Mouse (Mus musculus) layer of hippocampus, adult 11-12 months (tissue): ENCODE results near the gene Ctnna3.

Experiments used
- DNase-seq: peaks from one replicate; pipeline ENCODE4 v3.0.0; 2022; ENCODE audit warnings: low spot score

Gene Ctnna3

DNA sequence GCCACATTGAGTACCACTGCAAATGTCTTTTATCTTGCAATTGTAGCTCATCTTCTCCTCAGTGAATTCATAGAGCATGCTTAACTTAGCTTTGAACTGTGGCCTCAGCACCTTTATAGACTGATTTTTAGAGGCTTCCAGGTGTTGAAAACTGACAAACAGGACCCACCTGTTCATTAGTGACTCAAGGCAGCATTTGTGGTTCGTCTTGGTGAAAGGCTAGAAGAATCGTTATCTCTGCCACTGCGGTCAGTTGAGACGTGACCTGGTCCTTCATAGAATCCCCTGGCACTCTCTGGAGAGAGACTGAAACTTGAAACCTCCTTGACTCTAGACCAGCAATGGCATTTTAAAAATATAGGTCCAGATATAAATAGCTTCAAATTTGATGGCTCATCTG lies 96.1 kb downstream of the Ctnna3 start:
- no peak for DNase-seq

DNA sequence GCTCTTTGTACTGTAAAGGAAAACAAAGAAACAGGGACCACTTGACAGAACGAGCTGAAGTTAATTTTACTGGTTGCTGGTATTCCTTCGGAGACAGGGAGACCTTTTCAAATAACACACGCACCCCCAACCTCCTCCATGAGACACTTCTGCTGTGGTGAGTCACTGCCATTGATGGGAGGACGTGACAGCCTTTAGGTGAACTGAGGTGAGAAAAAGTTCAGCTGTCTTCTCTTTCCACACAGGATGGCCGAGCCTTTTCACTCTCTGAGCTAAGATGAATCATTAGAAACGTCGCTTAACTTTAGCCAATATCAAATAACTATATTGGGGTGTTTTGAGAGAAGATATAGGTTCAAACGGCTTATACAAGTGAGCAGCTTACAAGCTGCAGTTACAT lies 102.5 kb downstream of the Ctnna3 start:
- no peak for DNase-seq

DNA sequence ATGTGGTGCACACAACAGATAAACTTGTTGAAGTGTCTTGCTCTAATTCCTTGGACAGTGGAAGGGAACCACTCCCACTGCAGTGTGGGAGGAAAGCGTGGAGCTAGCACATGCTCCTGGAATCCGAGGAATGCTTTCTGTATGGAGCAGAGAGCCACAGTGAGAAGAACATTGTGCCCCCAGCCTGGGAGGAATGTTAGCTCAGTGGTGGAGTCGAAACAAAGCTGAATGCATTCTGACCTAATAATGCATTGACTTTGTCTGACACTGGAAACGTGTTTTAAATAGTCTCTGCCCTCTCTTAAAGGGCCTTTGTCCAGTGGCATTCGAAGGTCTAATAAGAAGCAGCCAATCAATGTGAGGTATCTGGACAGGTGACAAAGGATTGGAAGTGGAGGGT lies 111.9 kb downstream of the Ctnna3 start:
- DNase-seq = no peak

DNA sequence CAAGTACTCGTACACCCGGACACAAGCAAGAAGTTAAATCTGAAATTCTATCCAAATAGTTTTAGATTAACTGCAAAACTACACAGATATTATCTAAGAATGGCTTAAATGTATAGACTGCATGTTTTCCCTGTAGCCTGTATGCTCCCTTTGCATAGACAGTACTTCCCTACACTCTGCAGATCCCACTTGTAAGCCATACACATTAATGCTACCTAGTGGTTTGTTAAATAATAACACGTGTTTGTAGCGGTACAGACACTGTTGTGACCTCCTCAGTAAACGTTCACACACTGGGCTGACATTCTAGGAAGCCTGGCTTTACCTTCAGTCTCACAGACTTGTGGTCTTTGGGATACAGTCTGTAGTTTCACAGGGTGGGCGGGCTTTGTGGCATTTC lies 112.6 kb downstream of the Ctnna3 start:
- DNase-seq = no peak

DNA sequence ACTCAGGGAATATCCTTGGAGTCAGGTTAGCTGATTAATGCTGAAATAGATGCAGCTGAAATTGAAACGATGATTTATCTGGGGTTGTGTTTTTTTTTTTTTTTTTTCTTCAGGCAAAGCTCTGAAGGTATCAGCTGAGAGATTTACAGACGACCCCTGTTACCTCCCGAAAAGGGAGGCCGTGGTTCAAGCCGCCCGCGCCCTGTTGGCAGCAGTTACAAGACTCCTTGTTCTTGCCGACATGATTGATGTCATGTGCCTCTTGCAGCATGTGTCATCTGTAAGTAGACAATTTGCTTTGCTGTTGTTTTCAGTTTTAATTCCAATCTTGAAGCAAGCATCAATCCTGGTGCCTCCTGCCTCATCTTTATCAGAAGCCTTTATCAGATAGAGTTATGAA lies 136.8 kb downstream of the Ctnna3 start:
- DNase-seq = no peak

DNA sequence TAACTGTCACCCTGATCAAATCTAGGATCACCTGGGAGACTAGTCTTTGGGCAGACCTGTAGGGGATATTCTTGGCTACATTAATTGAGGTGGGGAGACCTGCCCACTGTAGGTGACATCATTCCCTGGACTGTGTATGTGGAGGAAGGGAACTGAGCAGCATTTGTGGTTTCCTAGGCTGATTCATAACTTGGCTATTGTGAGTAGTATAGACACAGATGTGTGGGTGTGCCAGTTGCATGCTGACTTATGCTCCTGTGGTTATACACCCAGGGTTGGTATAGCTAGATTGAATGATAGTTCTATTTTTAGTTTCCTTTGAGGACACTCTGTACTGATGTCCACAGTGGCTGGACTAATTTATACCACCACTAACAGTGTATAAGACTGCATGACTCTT lies 141.7 kb downstream of the Ctnna3 start:
- DNase-seq = no peak

DNA sequence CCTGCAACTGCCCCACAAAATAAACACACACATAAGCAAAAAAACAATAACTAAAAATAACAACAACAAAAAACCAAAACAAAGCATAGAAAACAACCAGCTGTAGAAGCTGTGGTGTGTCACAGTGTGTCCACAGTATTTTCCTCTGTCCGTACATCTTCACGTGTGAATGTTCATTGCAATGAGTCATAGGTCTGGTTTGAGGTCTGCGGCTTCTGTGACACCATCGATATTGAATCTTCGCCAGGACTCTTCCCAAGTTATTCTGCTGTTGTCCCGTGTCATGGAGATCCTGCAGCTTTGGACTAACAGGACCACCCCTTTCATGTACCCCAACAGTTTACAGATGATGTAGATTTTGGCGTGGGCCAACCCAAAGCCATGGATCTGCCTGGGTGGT lies 143.0 kb downstream of the Ctnna3 start:
- DNase-seq = no peak

DNA sequence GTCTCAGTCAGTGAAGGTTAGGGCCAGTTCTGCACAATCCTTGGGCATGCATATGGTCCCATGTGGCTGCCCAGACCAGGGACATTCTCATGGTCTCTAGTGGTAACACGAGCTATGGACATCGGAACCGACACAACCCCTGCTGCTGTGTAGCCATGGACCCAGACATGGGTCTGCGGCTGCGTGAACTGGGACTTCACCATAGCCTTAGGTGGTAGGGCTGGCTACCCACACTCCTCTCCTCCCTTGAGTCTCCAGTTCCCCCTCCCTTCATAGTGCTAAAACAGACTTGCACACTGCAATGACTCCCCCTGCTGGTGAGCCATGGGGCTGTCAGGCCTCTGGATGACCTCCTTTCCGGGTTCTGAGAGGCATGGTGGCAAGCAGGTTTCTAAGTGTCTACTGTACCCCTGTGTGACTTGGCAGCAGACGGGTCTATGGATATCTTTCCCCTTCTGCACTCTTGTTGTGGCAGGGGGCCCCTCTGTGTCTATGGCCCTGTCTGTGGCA lies 144.3 kb downstream of the Ctnna3 start:
- peak; percentile 30 for DNase-seq

DNA sequence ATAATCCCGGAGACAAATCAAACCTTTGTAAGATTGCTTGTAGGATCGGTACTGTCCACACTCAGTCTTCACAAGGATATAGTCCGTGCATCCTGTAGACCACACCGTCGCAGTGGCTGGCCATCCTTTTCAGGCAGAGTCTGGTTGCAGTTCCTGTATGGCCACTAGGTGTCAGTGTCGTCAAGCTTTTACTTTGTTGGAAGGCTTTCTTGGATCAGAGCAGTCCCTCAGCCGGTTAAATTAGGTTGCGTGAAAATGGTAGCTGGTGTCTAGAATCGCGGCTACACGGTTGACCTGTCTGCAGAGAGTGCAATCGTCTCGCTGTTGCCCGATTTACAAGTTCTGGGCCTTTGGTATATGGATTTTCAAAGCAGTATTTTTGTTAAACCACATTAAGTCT lies 152.7 kb downstream of the Ctnna3 start:
- DNase-seq = peak; percentile 87

DNA sequence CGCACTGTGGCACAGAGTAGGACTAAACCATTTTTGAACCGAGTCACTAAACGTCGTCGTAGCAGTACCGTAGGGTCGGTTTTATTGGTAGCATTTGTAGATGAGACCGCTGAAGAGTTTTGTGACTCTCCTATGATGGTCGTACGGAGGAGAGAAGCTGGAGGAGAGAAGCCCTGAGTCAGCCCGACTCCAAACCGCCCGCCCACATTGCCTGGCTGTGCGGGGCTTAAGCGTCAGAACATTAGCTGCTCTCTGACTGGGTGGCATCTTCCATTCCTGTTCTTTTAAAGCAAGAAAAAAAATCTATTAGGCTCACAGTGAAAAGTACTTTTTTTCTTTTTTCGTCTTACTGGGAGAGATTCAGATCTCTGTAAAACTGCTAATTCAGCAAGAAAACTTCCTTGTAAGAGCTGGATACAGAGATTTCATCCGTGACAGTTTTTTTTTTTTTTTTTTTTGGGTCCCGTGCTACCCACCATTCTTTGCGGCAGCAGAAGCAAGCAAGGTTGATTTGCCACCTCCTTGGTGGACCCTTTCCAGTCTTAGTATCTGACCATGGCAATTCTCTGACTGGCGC lies 154.0 kb downstream of the Ctnna3 start:
- DNase-seq = no peak

DNA sequence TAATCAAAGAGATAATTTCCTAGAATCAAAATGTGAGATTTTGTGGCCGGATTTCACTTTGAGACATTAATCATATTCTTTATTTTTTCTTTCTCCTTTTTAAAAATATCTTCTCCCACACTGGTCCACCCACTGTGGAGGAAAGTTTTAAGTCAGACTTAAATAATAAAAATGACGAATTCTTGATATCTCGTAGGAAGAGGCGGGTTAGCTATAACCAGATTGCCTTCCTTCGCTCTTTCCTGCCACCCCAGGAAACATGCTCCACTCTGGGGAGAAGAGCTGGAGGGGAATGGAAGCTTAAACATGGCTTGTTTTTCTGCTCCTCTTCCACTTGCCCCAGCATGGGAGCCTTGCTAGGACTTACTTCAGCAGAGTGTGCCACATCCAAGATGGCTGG lies 169.5 kb downstream of the Ctnna3 start:
- no peak for DNase-seq

DNA sequence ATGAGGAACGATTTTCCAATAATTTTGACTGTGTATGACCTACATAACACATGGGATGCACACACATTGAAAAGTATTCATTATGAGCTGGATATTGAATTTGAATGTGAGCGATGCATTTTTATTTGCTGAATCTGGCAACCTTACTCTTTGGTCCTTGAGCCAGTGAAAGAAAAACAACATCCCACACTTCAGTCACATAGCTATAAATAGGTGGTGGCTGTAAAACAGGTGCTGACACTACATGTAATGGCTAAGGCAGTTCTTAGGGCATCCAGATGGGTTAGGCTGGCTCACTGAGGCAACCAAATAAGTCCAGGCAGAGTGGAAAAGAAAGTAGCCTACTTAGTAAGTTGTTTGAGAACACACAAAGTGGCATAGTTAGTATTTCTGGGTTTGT lies 171.3 kb downstream of the Ctnna3 start:
- DNase-seq = no peak

DNA sequence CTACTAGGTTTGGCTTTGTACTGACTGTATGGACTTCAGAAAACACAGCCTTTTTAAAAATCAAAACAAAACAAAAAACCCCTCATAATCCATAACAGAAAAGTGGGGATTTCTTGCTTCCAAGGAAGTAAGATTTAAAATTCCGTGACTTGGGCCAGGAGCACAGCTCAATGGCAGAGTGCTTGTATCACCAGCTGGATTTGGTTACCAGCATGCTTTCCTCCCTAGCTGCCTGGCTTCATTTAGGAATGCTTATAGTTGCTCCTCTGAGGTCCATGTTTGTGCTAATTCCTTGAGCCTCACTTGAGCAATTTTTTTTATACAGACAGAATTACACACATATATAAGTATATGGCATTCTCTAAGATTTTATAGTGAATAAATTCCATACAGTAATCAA lies 198.6 kb downstream of the Ctnna3 start:
- no peak for DNase-seq

DNA sequence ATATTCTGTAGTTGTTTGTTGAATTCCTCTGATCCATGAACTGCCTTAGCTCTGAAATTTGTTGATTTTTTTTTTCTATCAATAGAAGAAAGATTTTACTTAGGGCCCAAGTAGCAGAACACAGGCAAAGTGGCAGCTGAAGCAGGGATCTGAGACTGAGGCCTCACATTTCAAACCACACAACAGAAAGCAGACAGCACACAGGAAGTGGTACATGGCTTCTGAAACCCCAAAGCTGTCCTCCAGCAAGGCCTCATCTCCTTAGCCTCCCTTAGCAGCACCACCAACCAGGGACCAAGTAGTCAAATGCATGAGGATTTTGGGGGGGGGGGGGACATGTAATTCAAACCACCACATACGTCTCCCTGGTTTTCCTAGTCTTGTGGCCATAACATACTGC lies 204.0 kb downstream of the Ctnna3 start:
- DNase-seq = no peak

DNA sequence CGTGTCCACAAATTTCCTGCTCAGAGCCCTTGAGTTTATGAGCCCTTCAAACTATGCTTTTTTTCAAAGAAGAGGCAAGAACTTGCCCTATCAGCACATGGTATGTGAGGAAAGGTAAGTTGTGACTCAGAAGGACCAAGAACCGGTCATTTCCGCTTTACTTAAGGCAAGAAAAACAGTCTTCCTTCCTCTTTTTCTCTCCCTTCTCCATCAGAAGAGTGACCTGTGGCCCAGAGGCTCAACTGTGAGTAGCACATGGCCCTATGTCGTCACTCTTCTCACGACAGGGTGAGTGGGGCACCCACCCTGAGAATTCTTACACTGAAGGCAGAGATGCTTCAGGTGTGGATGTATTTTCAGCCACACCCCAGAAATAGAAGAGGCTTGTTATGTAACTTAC lies 208.1 kb downstream of the Ctnna3 start:
- no peak for DNase-seq

DNA sequence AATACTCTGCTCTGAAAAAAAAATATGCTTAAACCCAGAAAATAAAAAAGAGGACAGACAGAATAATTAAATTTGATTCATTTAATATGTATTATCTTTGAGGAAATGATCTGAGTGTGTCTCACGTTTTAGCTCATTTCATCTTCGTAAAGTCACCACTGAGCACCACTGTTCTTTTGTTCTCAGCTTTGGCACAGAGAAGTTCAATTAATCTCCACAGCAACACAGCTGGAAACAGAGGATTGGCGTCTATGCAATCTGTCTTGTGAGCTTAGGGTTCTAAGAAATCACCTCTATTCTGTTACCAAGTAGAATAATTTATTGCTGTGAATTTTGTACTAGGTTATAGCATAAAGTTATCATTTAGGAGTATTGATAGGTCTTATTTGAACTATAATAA lies 217.4 kb downstream of the Ctnna3 start:
- no peak for DNase-seq

DNA sequence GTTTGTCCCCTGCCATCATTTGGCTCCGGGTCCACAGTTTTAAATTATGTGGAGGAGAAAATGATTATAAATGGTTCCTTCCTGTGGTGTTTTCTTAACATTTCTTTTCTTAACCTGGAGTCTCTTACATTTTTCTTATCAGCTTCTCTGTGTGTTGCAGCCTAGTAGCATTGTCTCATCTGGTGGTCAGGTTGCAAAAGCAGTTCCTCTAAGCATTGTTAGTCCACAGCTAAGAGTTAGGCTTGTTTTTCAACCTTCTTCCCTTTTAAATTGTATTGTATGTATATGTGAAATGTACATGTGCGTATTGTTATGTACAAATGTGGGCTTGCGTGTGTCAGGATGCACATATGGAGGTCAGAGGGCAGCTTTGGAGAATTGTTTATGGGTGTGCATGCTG lies 220.4 kb downstream of the Ctnna3 start:
- no peak for DNase-seq

DNA sequence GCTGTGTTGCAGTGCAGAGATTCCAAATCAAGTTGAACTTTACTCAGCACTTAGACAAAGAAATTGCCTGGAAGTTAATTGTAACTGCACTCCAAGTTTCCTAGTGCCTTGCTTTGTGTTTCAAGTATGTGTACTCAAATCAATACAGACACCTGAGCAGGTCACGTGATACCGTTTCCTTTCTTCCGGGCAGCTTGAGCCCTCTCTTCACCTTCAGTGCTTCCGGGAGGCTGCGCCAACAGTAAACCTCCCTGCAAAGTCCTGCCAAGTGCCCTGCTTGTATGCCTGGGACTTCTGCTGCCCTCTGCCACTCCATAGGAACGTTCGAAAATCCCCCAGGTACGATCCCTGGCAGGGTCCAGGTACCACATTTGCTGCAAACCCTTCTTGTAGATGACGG lies 223.0 kb downstream of the Ctnna3 start:
- no peak for DNase-seq

DNA sequence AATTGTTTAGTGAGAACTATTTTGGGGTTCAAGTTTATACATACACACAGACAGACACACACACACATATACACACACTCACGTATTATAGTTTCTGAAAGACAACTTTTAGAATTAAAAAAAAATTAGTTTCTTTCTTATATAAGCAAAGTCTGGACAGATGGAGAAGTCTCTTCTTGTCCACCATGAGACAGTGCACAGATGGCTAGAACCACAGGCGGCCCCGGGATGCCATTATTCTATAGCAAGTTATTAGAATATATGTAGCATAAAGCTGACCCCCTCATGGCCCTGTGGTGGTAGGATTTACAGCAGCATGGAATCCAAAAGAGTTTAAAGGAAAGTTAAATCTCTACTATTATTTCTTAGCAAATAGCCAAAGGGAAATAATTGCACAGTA lies 223.7 kb downstream of the Ctnna3 start:
- no peak for DNase-seq

DNA sequence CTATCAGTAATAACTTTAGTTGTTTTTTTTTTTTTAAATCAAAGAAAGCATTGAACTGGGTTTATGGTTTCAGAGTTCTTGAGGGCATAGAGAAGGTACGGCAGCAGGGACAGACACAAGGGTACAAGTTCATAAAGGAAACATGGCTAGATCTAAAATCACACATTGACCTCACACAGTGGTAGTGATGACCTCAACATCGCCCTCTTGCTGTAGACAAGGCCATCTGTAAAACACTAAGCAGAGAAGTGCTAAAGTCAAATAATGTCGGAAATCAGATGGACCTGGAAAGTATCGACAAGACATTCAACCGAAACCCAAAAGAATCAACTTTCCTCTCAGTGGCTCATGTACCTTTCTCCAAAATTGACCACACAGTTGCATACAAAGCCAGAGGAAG lies 224.7 kb downstream of the Ctnna3 start:
- no peak for DNase-seq

DNA sequence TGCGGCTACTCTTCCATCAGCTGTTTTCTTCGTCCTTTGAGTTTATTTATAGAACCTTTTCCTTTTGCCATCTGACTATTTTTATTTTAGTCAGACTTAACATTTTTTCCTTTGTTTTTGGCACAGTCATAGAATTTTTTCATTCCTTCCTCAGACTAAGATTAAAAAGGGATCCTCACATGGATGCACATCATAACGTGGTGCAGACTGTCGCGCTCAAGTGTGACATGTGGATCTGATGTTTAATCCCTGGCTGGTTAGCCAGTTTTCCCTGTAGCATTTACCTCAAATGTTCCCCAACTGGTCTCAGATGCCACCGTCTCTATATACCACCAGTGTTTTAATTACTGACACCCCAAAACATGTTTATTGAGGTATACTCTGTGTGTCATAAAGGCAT lies 246.4 kb downstream of the Ctnna3 start:
- no peak for DNase-seq

DNA sequence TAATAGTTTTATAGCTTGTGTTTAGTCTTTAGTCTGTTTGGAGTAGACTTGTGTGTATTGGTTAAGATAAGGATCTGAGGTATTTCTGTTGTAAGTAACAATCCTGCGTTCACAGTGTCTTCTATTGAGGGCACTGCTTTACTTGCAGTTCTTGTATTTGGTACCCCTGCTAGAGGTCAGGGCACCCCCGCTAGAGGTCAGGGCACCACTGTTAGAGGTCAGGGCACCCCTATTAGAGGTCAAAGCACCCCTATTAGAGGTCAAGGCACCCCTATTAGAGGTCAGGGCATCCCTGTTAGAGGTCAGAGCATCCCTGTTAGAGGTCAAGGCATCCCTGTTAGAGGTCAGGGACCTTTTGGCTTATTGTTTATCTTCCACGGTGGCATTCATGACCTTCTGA lies 259.3 kb downstream of the Ctnna3 start:
- DNase-seq = no peak

DNA sequence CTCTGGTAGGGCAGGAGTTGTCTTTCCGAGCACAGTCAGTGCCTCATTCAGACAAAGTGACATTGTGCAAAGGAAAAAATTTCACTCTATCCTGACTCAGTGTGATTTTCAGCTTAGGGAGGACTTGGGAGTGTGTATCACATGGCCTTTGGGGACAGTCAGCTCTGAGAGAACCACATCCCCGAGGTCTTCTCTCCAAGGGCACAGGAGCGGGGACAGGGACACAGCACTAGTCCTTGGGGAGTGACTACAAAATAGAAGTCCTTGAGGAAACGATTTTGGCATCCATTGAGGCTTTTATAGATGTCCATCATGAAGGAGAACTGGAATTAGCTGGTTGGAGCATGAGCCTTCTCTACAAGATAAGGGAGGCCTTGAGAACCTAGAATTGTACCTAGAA lies 259.8 kb downstream of the Ctnna3 start:
- DNase-seq = no peak

DNA sequence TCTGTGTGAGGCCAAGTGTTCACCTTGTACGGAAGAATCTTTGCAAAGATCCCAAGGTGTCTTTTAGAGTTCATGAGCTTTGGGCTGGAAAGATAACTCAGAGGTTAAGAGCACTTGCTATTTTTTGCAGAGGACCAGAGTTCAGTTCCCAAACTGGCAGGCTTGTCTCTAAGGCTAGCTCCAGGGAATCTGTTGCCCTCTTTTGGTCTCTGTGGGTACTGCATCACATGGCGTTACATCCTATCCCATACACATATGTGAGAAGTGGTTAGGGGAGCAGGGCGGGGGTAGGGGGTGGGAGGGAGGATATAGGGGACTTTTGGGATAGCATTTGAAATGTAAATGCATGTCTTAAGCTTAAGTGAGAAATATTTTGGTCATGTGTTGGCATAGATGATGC lies 262.1 kb downstream of the Ctnna3 start:
- no peak for DNase-seq

DNA sequence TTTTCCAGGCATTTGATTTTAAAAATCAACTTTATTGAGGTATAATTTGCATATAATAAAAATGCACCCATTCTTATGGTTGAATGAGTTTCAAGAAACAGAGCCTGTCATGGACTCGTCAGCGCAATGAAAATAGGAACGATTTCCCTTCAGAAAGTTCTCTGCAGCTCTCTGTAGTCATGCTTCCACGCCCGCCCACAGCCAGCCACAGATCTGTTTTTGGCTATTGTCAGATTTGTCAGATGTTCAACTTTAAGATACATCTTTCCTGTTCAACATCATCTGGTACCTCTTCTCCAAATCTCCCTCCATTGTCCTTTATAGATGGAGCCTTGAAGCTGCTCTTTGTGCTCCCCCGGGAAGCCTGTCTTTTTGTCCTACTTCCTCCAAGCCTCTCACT lies 280.3 kb downstream of the Ctnna3 start:
- no peak for DNase-seq
